Mouse (Mus musculus): ENCODE measurements at regions not wholly inside any gene's neighbourhood (a gene's known extent, or its start where the extent isn't known, plus 50 kb on each side); places are given as distances from the start of the nearest gene placed in this dataset.

DNA sequence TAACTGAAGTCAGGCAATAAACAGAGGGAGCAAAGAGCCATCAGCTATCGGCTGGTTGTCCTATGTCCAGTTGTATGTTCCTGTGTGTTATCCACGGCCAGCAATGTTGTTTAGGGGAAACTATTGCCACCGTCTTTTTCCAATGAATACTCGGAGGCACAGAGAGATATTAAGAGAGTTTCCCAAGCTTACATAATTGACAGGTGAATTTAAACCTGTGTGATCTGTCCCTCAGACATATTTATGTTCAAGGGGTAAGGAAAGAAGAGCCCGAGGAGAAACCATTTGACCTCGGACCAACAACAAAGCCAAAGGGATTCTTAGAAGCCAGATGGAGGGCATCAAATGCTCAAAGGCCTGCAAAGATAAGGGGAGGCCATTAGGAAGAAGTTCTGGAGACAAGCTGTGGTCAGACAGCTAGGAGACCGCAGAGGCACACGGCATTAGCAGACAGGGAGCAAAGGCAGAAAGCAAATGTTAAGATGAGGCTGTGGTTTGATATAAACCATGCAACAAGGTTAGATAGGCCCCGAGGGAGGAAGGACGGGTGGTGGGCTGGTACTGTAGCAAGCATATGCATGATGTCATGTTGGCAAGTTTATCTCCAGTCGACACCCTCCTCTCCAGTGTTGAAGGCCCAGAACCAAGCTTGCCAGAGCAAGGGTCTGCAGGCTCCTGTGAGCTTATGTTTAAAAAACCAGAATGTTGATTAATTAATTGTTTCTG, 82.1 kb upstream of the Cpsf6 start:
- DNase-seq (ENCODE audit: low spot score in 2 of 2): no peak

DNA sequence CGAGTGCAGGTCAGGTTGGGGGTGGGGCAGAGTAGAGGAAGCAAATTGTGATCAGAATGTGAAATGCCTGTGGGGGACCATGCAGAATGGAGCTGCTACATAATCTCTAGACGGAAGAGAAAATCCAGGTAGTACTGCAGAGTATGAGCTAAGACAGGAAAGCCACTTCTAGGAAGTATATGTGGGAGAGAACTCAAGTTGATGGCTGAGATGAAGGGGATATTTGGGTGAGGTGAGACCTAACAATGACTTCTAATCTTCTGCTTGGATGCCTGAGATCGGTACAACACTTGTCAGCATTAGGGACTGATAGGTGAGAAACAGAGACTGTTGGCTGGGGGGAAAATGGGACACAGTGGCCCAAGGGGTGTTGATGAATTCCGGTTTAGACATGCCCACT, 81.4 kb upstream of the Cpsf6 start:
- no peak for DNase-seq (ENCODE audit: low spot score in 2 of 2)

- no peak for DNase-seq (ENCODE audit: low spot score in 2 of 2)
Observed at GRCm38 (mm10) chr10:117460366-117460730, 80.5 kb upstream of the Cpsf6 start.

GRCm38 (mm10) chr10:117459651-117460365, 80.0 kb upstream of the Cpsf6 start:
- DNase-seq (ENCODE audit: low spot score in 2 of 2): no peak

- no peak for DNase-seq (ENCODE audit: low spot score in 2 of 2)
Observed at GRCm38 (mm10) chr10:117459041-117459475, 79.2 kb upstream of the Cpsf6 start.

DNA sequence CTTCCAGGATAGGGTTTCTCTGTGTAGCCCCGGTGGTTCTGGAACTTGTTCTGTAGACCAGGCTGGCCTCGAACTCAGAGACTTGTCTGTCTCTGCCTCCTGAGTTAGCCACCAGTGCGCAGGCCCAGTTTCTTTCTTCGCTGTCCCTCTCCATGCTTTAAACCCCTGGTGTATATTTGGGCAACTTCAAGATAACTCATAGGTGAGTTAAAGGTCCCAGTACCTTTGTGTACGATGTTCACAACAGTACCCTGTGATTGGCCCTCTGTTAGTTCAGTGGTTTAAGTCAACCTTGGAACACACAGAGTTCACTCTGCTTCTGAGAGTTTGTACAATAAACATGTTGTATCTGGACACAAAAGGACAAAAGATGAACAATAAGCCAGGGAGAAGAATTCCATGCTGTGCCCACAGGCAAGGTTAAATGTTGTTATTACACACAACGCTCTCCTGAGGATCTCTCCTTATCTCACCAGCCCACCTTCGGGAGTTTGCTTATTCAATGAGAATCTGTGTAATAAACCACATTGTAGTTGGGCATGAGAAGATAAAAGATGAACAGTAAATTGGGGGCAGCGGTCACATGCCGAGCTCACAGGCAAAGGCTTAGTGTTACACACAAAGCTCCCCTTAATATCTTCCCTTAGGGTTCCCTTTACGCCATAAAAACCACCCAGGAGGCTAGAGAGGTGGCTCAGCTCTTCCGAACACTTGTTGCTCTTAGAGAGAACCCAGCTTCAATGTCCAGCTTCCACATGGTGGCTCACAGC, 78.6 kb upstream of the Cpsf6 start:
- DNase-seq (ENCODE audit: low spot score in 2 of 2): no peak

GRCm38 (mm10) chr10:117457701-117457950, 77.8 kb upstream of the Cpsf6 start:
- no peak for DNase-seq (ENCODE audit: low spot score in 2 of 2)

GRCm38 (mm10) chr10:117456904-117457700, 77.3 kb upstream of the Cpsf6 start:
- DNase-seq (ENCODE audit: low spot score in 2 of 2): no peak

GRCm38 (mm10) chr10:117456427-117456826, 76.6 kb upstream of the Cpsf6 start:
- no peak for DNase-seq (ENCODE audit: low spot score in 2 of 2)

DNA sequence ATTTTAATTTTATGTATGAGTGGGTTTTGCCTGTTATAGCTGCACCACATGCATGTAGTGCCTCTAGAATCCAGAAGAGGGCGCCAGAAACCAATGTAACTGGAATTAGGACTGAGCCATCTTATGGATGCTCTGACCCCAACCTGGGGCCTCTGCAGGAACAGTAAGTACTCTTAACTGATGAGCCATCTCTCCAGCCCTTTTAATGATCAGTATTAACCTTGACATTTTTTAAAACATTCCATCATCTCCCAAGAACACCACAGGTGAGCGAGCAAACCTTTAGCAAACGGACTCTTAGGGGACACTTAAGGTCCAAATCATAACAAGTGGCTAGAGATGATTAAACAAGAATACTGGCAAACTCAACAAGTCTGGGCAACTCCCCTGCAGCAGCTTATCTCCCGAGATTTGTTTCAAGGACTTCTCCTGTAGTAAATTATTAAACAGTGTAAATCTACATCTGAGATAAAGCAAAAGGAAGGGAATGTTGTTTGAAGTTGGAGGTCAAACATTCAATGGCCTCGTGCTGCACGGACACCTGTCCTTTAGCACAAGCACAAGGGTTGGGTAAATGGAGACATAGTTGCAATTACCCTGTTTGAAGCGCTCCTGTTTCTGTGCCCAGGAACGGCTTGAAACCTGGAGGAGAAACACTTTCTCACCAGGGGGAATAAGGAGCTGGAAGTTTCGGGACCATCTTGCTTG, 75.9 kb upstream of the Cpsf6 start:
- peak in 1 of 2 experiments; percentile 58 for DNase-seq (ENCODE audit: low spot score in 2 of 2)

DNA sequence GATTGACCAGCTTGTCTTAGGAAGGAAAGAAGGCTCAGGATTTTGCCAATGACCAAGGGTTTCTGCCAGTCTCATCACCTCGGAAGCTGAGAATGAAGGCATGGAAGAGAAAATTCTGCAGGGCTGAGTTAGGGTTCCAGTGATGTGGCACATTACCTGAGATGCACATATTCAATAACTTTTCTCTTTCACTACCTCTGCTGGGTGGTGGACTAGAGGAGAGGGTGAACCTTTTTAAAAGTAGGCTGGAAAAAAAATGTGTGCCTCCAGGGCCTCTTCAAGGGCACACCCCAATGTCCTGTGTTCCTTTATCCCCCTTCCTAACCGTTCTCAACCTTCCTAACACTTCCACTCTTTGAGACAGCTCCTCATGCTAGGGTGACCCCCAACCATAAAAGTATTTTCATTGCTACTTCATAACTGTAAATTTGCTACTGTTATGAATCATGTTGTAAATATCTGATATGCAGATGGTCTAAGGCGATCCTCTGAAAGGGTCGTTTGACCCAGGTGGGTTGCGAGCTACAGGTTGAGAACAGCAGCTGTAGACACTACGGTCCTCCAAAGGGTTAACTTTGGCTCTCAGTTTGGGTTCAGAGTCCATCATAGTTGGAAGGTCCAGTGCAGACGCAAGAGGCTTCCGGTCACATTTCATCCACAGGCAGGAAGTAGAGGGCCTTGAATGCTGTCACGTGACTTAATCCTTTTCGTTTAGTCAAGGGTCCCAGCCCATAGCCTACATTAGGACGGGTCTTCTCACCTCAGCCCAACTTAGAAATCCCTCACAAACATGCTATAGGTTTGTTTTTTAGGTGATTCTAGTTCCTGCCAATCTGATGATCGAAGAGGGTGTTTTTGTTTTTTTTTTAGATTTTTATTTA, 75.1 kb upstream of the Cpsf6 start:
- no peak for DNase-seq (ENCODE audit: low spot score in 2 of 2)

- DNase-seq (ENCODE audit: low spot score in 2 of 2): no peak
Observed at GRCm38 (mm10) chr10:117454171-117454500, 74.3 kb upstream of the Cpsf6 start.

DNA sequence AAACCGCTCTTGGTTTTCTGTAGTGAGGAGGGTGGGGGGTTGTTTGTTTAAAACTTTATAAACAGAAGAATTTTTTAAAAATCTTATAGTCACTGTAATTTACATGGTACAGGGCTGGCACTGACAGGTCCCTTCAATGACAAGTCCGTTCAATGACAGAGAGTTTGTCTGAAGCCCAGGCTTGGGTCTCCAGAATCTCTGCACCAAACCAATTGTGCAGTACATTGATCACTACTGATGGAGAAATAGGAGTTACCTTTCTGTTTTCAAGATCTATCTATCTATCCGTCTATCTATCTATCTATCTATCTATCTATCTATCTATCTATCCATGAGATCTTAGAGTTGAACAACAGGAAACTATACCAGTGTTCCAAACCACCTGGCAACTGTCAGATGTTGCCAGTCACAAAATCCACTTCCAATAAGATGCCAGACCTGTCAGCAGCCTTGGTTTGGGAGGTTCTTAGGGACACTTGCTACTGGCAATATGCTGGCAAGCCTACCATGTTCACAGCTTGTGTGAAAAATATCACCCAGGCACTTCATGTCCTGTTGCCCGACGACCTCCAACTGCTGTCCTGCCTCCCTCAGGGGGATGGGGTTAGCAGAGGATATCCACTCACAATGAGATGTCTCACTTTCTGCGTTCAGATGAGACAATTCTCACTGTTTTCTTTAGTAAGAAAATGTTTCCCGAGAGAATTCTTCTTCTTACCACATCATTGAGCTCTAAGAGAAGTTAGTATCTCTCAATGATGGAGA, 73.8 kb upstream of the Cpsf6 start:
- no peak for DNase-seq (ENCODE audit: low spot score in 2 of 2)

DNA sequence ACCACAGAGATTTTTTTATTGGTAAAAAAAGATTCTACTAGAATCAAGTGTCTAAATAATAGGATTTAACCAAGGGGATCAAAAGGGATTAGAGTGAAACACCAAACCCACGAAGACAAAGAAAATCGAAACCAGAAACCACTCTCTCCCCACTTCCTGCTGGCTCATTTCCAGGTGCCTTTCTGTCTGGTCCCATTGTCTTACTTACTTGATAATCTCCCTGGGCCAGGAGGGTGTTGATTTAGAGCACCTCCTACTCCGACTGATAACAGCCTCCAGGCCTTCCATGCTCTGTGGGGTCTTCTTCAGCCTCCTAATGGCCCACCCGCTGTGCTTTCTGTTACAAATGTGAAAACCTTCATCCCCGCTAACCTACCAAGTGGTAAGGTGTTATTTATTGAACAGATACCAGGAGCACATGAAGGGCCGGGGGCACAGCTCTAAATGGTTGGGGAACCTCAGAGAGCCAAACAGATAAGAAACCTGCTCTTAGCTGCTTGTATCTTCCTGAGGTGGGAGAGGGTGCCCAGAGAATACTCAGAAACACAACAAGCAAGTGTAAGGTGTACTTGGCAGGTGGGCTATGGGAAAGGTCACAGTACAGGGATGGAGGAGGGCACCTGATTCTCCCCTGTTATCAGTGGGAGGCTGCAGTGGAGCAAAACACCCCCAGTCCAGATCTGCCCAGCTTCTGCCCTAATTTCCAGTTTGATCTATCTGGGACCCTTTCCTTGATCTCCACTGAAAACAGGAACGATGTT, 72.6 kb upstream of the Cpsf6 start:
- DNase-seq (ENCODE audit: low spot score in 2 of 2): peak; percentile 35 to 50

DNA sequence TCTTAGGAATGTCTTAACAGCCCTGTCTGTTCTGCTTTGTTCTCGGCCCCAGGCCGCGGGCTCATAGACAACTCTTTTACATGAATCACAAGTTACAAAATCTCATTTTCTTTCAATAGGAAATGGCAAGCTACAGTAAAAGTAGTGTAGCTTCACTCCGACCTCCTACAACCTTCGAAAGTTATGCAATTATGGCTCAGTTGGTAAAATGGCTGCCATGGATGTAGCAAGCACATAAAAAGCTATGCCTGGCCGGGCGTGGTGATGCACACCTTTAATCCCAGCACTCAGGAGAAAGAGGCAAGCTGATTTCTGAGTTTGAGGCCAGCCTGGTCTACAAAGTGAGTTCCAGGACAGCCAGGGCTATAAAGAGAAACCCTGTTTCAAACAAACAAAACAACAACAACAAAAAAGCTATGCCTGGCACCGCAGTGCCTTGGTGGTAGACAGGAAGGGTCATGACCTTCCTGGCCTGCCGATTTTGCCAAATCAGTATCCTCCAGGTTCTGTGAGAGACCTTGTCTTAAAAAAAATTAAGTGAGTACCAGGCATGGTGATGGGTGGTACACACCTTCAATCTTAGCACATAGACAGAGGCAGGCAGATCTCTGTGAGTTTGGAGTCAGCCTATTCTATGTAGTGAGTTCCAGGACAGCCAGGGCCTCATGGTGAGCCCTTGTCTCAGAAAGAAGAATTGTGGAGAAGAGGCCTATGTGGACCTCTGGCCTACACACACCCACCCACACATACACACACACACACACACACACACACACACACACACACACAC, 71.8 kb upstream of the Cpsf6 start:
- no peak for DNase-seq (ENCODE audit: low spot score in 2 of 2)

- DNase-seq (ENCODE audit: low spot score in 2 of 2): no peak
Observed at GRCm38 (mm10) chr10:117450631-117451030, 70.8 kb upstream of the Cpsf6 start.

DNA sequence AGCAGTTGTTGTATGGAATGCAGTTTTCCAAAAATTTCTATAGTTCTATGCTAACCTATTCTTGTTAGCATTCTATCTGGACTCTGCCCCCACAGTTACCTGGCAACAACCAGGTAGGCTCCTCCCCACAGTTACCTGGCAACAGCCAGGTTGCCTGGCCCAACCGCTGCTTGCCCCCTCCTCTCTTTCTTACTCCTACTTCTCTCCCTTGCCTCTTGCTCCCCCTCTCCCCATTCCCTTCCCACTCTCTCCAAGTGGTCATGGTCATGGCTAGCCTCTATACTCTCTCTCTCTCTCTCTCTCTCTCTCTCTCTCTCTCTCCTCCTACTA, 70.4 kb upstream of the Cpsf6 start:
- DNase-seq (ENCODE audit: low spot score in 2 of 2): no peak

Data from natural killer cell, adult 2 months (primary cell).